Mouse (Mus musculus) cerebellum, adult 2 months (tissue): Measurements from ENCODE around the gene Msmo1. TPM values are rescaled to one million over a fixed set of nuclear protein-coding genes. Genes with fewer than 3 reads are reported as not detected.

Source experiments
- DNase-seq, 2 experiments: peaks; one replicate each; pipeline ENCODE4 v3.0.0; 2021
- H3K27ac ChIP-seq: fragments of 200-500 bp; 2 replicates; pipeline ENCODE4 v1.5.1; 2012; ENCODE audit warnings: low read length, control low read depth, inconsistent platforms; ENCODE audit not compliant: insufficient read depth
- H3K27me3 ChIP-seq: fragments of 200-500 bp; 2 replicates; pipeline ENCODE4 v1.6.1; 2012; ENCODE audit warnings: inconsistent platforms, mild to moderate bottlenecking, low read length, moderate library complexity; ENCODE audit not compliant: control insufficient read depth, insufficient read depth
- H3K4me1 ChIP-seq: fragments of 200-500 bp; 2 replicates; pipeline ENCODE4 v1.6.1; 2011; ENCODE audit warnings: low read length; ENCODE audit not compliant: control insufficient read depth, insufficient read depth
- H3K4me3 ChIP-seq: fragments of 200-500 bp; replicated peaks from 2 replicates; pipeline ENCODE3; 2011; ENCODE audit warnings: mild to moderate bottlenecking, low read depth, low read length, control low read depth; ENCODE audit not compliant: insufficient read depth
- CTCF ChIP-seq: fragments of 200-500 bp; IDR thresholded peaks from 2 replicates; pipeline ENCODE4 v1.5.1; 2011; ENCODE audit warnings: low read depth, mild to moderate bottlenecking, control low read depth, low read length, moderate library complexity, borderline replicate concordance; ENCODE audit not compliant: insufficient read depth
- POLR2A ChIP-seq: fragments of 200-500 bp; IDR thresholded peaks from 2 replicates; pipeline ENCODE4 v1.6.1; 2011; ENCODE audit warnings: low read length, control low read depth, borderline replicate concordance; ENCODE audit not compliant: insufficient read depth
- WGBS: fragments of 180-500 bp; shearing (Covaris S2); methylation state at CpG from one replicate; pipeline ENCODE4 v1.1.7; 2018; 5-methylcytosine and 5-hydroxymethylcytosine counted together
- polyA plus RNA-seq: library from polyadenylated mRNA; depleted of rRNA; stranded (reverse); fragments of >200 nt; gene quantifications from 2 replicates; pipeline ENCODE4 v1.2.3, GENCODE M21; 2012

The Msmo1 gene
- polyA plus RNA-seq, 1 experiment: 107 TPM

DNA sequence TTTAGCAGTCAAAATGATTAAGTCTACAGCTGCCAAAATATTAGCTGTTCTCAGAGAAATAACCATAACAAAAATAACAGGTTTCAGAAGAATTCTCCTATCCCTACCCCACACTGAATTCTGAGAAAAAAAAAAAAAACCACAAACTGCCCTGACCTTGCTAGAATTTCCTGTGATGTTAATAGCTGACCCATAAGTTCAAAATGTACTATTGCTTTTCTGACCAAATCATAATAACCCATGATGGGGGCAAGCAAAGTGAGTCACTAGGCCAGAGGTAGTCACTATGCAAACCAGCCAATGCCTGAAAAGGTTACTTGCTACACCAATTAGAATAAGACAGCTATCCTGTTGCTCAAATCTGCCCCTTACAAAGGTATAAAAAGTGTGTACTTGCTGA is 26.1 kb downstream of the Msmo1 start:
- TF ChIP-seq CTCF (no peak), POLR2A (no peak)
- no peak for DNase-seq
- Histone ChIP-seq H3K27ac (no peak overlapping the region), H3K4me1 (no peaks in the 10 kb centered on the region), H3K27me3 (no peaks in the 10 kb centered on the region), H3K4me3 (no peak overlapping the region)

DNA sequence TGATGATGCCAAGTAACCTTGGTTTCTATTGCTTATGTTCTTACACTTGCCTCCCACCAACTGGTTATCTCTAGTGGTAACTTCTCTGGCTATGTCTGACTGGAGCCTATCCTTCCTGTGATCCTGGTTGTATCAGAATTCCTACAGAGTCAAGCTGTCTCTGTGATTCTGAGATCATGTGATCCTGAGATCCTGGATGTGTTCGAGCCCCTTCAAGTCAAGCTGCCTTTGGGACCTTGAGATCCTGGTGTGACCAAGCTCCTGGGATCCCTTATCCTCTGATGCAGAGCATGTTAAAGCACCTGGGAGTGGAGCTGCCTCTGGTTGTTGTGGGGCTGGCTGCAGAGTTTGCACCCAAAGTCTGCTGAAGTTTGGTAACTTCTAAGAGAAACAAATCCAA is 30.4 kb downstream of the Msmo1 start:
- Histone ChIP-seq H3K4me1 (no peaks in the 10 kb centered on the region), H3K27me3 (no peaks in the 10 kb centered on the region), H3K4me3 (no peak overlapping the region), H3K27ac (no peak overlapping the region)
- WGBS: 85% methylated on average over 1 of the region's 1 CpGs
- DNase-seq: no peak
- TF ChIP-seq CTCF (no peak), POLR2A (no peak)

DNA sequence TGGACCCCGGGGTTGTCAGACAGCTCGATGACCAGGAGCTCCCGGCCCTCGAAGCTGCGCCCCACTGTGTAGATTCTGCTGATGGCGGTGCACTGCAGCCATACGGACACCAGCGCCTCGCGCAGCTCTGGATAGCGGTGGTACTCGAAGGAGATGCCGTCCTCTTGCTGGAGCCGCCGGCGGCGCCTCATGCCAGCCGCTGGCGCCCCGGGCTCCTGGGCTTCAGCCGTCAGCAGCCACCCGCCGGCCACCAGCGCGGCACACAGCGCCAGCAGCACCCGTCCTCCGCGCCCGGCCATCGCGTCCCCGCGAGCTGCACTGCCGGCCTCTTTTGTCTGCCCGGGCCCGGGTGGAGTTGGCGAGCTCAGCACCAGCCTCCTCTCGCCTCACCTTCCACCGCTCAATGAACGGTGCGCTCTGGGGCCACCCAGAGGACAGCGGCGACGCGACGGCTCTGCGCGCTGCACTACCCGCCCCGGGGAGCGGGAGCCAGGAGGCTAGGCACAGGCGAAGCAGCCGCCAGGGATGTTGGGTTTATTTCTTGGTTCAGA is 40.9 kb downstream of the Msmo1 start, which contains the start of gene Cpe:
Gene Cpe, minus strand, starts transcription at position 404 of the 551 bp plus-strand sequence.
- H3K4me1 ChIP-seq: peaks cover 8% of the 10 kb centered on the region
- peak; percentile 94 to 96 for DNase-seq
- no peaks in the 10 kb centered on the region for H3K27me3 ChIP-seq
- WGBS: under 1% methylated on average over 54 of the region's 54 CpGs
- peak within 1 kb of the TSS; percentile 97 for H3K27ac ChIP-seq
- peak within 1 kb of the TSS; percentile 81 for H3K4me3 ChIP-seq
- TF ChIP-seq CTCF: peak; percentile 71
- peak; percentile 73 for TF ChIP-seq POLR2A

DNA sequence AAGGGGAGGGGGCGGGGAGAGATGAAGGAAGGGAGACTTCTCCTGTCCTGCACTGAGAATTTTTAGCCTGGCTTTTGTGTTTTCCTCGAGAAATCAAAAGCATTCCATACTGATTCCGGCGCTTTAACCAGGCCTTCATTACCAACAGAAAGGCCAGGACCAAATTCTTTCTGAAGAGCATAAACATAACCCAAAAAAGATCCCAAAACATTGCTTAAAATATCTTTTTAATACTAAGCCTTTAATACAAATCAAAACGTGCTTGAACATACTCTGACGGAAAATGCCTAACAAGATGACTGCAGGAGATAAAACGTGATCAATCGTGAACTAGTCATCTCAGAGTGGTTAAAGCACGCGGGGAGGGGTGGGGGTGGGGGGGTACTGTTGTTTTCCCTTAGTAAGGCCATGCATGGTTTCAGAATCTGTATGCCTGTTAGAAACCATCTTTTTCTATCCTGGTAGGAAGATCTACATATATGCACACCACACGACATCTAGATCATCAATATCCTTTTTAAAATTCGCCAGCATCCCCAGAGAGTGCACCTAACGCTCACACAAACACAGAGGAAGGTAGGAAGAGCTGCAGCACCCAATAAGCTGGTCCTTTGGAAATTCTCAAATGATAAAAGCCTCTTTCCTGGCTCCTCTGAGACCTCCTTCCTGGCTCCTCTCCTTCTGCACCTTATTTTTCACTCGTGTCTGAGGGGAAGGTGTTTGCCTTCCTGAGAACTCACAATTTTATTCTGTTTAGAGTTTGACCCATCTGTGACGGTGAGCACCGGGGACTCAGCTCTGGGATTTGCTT is 41.8 kb downstream of the Msmo1 start:
- TF ChIP-seq CTCF (no peak), POLR2A (no peak; the same call in 1 of the 2 replicates)
- peak overlapping the region; percentile 81 for H3K4me3 ChIP-seq
- peak in 1 of 2 experiments; percentile 42 for DNase-seq
- peak overlapping the region; percentile 97 for H3K27ac ChIP-seq
- no peaks in the 10 kb centered on the region for H3K27me3 ChIP-seq
- WGBS: 7% methylated on average over 16 of the region's 16 CpGs
- H3K4me1 ChIP-seq: peaks cover 8% of the 10 kb centered on the region

DNA sequence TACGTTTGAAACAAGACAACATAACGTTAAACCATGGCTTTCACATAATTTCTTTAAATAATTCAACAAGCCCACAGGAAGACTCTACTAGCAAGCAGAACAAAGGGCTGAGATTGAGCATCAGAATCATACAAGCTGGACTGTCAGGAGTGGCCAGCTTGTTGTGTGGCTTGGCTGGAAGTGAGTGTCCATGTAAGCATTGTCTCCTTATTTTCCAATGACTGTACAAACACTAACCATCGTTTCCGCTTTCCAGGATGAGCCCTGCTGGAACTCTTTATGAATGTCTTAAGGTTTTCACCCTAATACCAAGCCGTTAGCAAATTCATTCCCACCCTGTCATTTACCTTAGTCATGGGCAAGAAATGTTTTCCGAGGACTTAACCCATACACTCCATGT is 42.7 kb downstream of the Msmo1 start:
- DNase-seq: peak; percentile 43 to 54
- H3K27ac ChIP-seq: no peak overlapping the region

GRCm38 (mm10) chr8:64690306-64690705 is 43.3 kb downstream of the Msmo1 start:
- WGBS: 26% methylated on average over 6 of the region's 6 CpGs
- H3K4me1 ChIP-seq: peaks cover 11% of the 10 kb centered on the region
- H3K27ac ChIP-seq: no peak overlapping the region
- DNase-seq: peak; percentile 49 to 54
- H3K27me3 ChIP-seq: no peaks in the 10 kb centered on the region
- TF ChIP-seq CTCF: no peak
- TF ChIP-seq POLR2A: no peak
- H3K4me3 ChIP-seq: peak overlapping the region; percentile 72

More for the DNA sequence above, 42.7 kb downstream of the Msmo1 start:
- 26% methylated on average over 6 of the region's 6 CpGs for whole genome bisulfite sequencing
- H3K4me3 ChIP-seq: peak overlapping the region; percentile 72
- TF ChIP-seq POLR2A: no peak
- TF ChIP-seq CTCF: no peak
- H3K4me1 ChIP-seq: peaks cover 8% of the 10 kb centered on the region
- H3K27me3 ChIP-seq: no peaks in the 10 kb centered on the region

- no peaks in the 10 kb centered on the region for H3K27me3 ChIP-seq
- WGBS: 19% methylated on average over 4 of the region's 4 CpGs
- no peak overlapping the region for H3K27ac ChIP-seq
- peaks cover 11% of the 10 kb centered on the region for H3K4me1 ChIP-seq
- H3K4me3 ChIP-seq: no peak overlapping the region
- no peak for DNase-seq
- no peak for TF ChIP-seq CTCF
- TF ChIP-seq POLR2A: no peak
Observed at GRCm38 (mm10) chr8:64688741-64689140, 44.9 kb downstream of the Msmo1 start.

DNA sequence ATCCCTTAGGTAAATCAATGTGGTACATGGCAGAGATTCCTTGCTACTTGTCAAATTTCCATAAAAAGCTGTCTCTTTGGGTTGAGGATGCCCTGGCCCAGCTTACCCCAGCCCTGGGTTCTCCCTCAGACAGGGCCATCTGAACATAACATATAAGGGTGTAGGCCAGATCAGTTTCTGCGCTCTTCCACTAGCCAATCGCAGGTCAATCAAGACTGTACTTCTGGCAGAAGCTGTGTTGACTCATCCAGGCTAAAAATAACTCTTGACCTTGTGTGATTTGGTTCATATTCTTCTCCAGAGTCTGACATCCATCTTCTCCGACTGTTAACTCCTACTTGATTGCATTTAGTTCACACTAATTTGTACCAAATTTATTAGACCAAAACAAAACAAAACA is 45.4 kb downstream of the Msmo1 start:
- H3K4me1 ChIP-seq: peaks cover 11% of the 10 kb centered on the region
- WGBS: 7% methylated on average over 3 of the region's 3 CpGs
- no peaks in the 10 kb centered on the region for H3K27me3 ChIP-seq
- DNase-seq: peak; percentile 43 to 71
- peak overlapping the region; percentile 40; the same call in 1 of the 2 replicates for H3K27ac ChIP-seq
- H3K4me3 ChIP-seq: no peak overlapping the region
- no peak for TF ChIP-seq CTCF
- no peak for TF ChIP-seq POLR2A
